Mouse (Mus musculus): ENCODE results near the gene Fsd1.

Gene Fsd1

GRCm38 (mm10) chr17:56027801-56028441 lies 41.6 kb downstream of the Fsd1 start:
- no peak for DNase-seq (ENCODE audit: low read depth, low spot score)

GRCm38 (mm10) chr17:56030238-56030870 lies 44.0 kb downstream of the Fsd1 start:
- DNase-seq (ENCODE audit: low read depth, low spot score), result no peak

- DNase-seq (ENCODE audit: low read depth, low spot score), result no peak
These were observed 44.6 kb downstream of the Fsd1 start for GRCm38 (mm10) chr17:56030919-56031318.

GRCm38 (mm10) chr17:56031431-56031830 lies 45.1 kb downstream of the Fsd1 start:
- DNase-seq (ENCODE audit: low read depth, low spot score), result no peak

- DNase-seq (ENCODE audit: low read depth, low spot score), result no peak
These were observed 45.9 kb downstream of the Fsd1 start for GRCm38 (mm10) chr17:56032127-56032733.

GRCm38 (mm10) chr17:56032831-56033230 lies 46.5 kb downstream of the Fsd1 start:
- no peak for DNase-seq (ENCODE audit: low read depth, low spot score)

- DNase-seq (ENCODE audit: low read depth, low spot score), result no peak
These were observed 47.9 kb downstream of the Fsd1 start for GRCm38 (mm10) chr17:56034040-56034725.

- DNase-seq (ENCODE audit: low read depth, low spot score), result no peak
These were observed 48.4 kb downstream of the Fsd1 start for GRCm38 (mm10) chr17:56034726-56035100.

GRCm38 (mm10) chr17:56035216-56035615 lies 48.9 kb downstream of the Fsd1 start:
- no peak for DNase-seq (ENCODE audit: low read depth, low spot score)

GRCm38 (mm10) chr17:56036176-56036900 lies 50.0 kb downstream of the Fsd1 start, which contains the start of gene Sh3gl1:
TSS of gene Sh3gl1 (minus strand) at chr17:56036635.
- DNase-seq (ENCODE audit: low read depth, low spot score), result peak; percentile 97

- DNase-seq (ENCODE audit: low read depth, low spot score), result no peak
These were observed 50.6 kb downstream of the Fsd1 start for GRCm38 (mm10) chr17:56036901-56037287.

- DNase-seq (ENCODE audit: low read depth, low spot score), result no peak
These were observed 52.4 kb downstream of the Fsd1 start for GRCm38 (mm10) chr17:56038583-56039261.

GRCm38 (mm10) chr17:56039345-56039744 lies 53.0 kb downstream of the Fsd1 start:
- DNase-seq (ENCODE audit: low read depth, low spot score), result no peak

GRCm38 (mm10) chr17:56040030-56040856 lies 53.9 kb downstream of the Fsd1 start, which contains the start of gene Chaf1a:
TSS of gene Chaf1a (plus strand) at chr17:56040439.
- peak; percentile 99 for DNase-seq (ENCODE audit: low read depth, low spot score)

- DNase-seq (ENCODE audit: low read depth, low spot score), result no peak
These were observed 54.5 kb downstream of the Fsd1 start for GRCm38 (mm10) chr17:56040857-56041163.
